Mouse (Mus musculus): ENCODE results near the gene Sox6. TPM values are rescaled to one million over a fixed set of nuclear protein-coding genes. Genes with fewer than 3 reads are reported as not detected.
"Not testable (repeated sequence)": the region's sequence is repeated elsewhere in the genome, so short reads cannot be mapped to it uniquely, and the experiment has no call there.

Gene Sox6
- total RNA-seq (2021) = 10 to 100 TPM; 21.1 to 26.5 TPM
- long read RNA-seq, partial matches to known transcripts = 7 of 18 reads
- long read RNA-seq, other reads (novel, unspliced or antisense) = 11 of 18 reads

DNA sequence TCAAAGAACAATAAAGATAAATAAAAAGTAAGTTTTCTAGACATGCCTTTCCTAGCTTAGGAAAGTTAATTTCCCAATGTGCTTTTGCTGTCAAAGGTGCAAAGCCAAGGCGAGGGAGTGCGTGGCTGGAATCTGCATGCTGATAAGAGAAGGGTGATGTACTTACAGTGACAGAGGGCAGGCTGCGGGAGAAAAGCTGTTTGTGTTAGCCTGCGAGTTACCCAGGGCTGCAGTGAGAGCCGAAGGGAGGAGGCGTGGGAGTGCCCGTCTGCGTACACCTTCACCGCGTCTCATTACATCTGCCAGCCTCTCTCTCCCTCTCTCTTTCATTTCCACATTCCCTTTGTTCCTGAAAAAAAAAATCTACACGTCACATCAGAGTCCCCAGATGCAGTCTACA, at the start of gene Sox6:
Gene Sox6, minus strand, starts transcription at position 286 of the 400 bp plus-strand sequence.
- DNase-seq (ENCODE audit: low spot score in 2 of 2) = no peak

DNA sequence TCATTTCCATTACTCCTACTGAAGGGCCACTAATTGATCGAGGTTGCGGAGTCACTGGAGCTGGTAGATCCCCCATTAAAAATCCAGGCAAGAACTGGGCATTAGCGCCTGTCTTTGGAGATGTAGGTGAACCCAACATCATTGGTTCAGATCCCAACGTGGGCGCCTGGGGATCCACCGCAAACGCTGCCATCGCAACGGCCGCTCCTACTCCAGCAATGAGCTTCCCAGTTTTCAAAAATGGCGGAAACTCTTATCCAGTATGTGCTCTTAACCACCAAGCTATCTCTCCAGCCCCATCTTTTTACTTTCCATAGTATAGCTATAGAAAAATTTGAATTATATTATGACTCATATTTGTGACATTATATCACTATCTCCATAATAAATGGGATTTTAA, 45.8 kb upstream of the Sox6 start, which contains the start of gene Gm4353:
Gene Gm4353, minus strand, starts transcription at position 270 of the 400 bp plus-strand sequence.
- DNase-seq (ENCODE audit: low spot score in 2 of 2) = not testable (repeated sequence)

DNA sequence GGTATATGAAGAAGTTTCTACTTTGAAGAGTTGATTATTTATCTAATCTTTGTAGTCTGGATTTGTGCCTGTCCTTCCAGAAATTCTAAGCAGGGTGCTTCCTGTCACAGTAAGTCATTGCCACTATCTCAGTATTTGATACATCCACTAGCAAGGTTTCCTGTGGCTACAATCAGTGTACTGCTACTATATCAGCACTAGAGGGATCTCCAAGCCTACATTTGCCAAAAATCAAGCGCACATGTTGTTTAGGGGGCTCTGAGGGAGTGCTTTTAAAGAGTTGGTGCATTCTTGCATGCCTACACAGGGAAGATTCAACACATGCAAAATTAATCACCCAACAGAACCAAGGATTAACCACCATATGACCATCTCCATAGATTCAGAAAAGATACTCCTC, 22.1 kb upstream of the Sox6 start:
- DNase-seq (ENCODE audit: low spot score in 2 of 2) = no peak

DNA sequence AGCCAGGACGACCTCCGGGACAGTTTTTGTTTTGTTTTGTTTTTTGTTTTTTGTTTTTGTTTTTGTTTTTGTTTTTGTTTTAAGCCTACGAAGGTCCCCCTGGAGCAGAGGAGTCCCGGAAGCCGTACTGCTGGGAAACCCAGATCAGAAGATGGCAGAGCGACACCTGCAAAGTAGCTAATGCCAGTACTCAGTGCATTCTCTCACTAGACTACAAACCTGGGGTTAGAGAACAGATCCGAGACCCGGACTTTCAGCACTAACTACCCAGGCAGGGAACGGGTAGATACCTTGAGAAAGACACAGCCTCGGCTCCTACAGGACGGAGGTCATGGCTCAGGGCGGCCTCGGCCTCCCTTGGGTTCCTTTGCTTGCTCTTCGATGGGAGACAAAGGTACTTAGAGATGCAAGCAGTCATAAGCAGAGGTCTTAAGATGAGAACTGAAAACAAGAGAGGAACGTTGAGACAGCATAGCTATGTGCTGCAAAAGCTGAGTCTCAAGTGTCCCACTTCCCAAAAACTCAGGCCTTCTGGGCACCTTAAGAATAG, 1.9 kb upstream of the Sox6 start:
- no peak for DNase-seq (ENCODE audit: low spot score in 2 of 2)

DNA sequence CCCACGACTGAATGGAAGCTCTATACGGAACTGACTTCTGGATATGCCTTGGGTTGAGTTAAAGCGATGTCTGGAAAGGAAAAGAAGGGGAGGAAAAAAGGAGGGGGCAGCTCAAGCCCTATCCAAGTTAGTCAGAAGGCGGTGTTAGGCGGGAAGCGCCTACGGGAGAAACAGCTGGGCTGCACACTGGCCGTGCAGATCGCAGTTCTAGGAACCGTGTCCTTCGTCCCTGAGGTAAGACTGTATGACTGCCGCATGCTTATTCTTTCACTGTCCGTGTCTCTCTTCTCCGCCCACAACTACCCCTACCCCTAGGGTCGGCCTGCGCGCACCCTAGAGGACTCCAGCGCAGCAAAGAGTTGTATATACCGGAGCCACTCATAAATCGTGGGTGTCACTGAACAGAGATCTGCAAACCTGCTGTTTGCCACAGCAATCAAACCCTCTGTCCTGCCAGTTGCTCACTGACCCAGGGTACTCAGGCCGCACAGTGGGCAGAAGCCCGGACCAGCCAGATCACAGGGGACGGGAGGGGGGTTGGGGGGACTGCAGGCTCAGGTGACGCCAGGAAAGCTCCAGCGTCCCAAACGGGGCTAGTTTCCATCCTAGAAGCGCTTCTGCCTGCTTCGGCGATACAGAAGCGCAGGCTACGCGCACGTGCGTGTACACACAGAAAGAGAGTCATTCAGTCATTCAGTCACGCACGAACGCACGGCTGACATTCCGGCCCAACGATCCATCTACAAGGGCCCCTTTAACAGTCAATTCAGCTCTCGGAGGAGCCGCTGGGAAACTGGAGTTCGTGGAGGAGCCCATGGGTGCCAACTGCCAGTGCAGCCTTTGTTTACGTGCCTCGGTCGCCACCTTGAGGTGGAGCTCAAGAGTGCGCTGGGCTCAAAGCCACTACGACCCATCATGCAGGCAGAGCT, 1.2 kb upstream of the Sox6 start:
- peak; percentile 85 to 92 for DNase-seq (ENCODE audit: low spot score in 2 of 2)

DNA sequence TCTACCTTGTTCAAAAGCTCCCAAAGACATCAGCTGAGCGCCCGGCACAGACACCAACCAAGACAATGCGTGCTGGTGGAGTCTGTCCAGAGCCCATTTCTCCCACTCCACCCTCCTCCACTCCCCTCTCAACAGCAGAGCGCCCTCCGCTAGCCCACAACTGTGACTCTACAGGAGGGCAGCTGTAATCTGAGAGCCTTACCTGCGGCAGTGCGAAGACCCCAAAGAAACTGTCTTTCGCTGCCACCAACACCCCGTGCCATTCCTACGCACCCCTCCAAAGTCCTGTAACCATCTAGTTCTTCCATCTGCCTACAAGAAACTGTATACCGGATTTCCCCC, 571 bp upstream of the Sox6 start, which contains the start of gene 1110004F10Rik:
Gene 1110004F10Rik, plus strand, starts transcription at position 202 of the 342 bp plus-strand sequence.
- DNase-seq (ENCODE audit: low spot score in 2 of 2) = no peak

DNA sequence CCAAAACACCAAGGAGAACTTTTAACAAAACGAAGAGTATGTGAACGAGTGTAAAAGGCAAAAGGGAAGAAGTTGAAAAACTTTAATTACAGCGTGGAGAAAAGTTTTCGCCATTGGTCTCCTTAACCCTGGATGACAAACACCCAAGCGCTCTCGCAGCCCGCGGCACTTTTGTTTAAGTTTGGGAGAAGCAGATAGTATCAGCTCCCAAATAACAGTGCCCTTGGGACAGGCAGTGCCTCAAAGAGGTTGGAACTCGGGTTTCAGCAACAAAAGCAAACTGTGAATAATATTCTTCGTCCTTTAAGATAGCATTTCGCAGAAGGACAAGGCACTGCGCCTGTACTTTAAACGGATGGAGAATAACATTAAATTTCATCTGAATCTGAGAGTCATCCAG, 572 bp downstream of the Sox6 start:
- DNase-seq (ENCODE audit: low spot score in 2 of 2) = no peak

DNA sequence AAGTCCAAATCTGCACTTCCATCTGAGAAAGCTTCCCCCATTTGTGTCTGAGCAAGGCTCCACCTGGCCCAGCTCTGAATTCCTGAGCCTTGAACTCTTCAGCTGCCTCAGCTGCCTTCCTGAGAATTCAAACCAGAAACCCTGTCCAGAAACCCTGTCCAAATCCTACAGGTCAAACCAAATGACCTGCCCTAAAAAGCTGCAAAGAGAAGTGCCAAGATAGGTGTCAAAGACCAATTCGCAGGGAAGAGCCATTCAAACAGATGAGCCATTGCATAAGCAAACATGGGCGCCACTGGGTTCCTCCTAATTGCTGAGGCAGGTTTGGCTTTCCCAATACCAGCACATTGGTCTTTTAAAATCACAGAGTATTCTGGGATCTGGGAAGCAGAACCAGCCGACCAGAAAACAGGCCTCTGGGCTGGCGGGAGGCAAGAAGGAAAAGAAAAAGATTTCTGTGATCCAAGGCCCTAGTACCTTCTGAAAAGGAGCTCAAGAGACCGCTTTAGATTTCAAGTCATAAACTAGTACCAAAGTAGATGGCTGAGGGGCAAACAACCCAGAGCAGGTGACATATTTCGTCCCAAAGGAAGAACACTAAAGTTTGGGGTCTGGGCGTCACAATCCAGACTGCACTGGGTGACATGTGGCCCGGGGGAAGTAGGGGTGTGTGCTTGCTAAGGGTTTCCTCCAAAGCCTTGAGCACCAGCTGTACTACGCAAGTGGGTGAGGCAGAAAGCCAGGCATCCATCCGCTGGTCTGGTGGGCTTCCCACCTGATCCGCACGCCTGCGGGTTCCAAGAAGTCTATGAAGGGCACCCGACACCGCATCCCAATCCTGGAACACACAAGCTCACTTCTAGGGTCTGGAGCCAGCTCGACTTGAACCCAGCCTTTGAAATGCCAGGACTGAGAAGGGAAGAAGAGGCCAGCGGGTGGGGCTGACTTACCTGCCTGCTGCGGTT, 1.7 kb downstream of the Sox6 start:
- no peak for DNase-seq (ENCODE audit: low spot score in 2 of 2)

DNA sequence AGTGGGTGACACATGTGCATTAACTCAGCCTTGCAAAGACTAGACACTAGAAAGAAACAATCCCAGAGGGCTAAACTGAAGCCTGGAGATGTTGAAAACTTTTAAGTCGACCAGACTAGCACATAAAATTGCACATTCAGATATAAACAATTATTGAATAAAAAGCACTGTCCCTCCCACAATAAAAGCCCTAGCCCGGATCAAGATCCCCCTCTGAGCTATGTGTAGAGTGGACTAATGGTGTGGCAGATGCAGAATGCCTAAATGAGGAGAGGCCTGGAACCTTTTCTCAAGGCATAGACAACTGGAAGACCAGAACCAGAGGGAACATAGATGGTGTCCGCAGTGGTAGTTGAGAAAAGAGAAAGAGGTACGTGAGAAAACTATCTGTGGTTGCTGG, 3.1 kb downstream of the Sox6 start:
- no peak for DNase-seq (ENCODE audit: low spot score in 2 of 2)

DNA sequence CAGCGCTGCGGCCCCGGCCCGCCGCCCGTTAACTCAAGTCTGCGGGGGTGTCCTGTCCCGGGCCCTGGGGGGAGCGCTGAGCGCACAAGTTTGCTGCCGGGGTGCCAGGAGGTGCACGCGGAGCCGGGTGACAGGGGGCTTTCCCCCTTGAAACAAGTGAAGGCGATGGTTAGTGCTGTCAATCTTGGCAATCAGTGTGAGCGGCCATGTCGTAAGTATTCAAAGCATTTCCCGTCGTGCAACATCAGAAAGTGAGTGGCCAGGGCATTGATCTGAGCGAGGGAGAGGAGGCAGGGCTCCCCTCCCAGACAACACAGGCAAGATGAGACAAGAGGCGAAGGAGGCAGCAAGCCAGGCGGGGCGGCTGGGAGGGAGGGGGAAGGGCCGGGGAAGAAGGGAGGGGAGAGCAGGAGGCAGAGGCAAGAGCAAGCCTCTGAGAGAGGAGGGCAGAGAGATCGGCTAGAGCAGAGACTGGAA, 4.3 kb downstream of the Sox6 start:
- DNase-seq (ENCODE audit: low spot score in 2 of 2) = peak in 1 of 2 experiments; percentile 17

DNA sequence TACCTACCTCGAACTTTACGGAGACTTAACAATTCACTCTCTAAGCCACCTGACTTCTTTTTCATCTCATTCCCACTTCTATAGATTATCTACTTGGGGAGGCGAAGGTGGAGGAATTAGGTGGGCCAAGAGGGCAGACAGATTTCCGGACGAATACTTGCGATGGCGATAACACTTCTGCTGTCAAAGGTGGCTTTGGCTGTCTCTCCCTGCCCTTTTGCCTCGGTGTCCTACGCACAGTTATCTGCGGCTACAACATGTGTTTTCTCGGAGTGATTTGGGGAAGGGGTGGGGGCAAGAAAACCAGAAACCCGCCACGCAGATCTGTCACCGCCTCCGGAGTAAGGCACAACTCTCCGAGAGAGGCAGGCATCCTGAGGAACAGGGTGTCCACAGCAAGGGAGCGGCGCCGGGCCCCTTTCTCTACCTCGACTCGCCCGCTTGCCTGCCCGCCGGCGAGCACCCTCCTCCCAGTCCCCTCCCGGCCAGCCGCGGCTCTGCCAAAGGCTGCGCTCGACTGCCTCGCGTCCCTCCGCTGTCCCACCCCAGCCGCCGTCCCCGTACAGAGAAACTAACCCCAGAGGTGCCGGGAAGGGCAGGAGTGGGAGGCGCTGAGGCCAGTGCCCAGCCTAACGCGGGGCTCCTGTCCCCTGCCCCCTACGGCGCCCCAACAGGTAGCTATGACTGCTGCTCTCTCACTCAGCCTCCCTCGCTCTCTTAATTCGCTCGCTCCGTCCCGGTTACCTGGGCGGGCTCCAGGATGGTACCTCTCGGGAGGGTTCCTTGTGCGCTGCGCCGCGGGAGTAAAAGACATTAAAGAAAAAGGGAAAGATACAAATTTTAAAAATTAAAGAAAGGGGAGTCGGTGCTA, 5.0 kb downstream of the Sox6 start:
- DNase-seq (ENCODE audit: low spot score in 2 of 2) = peak in 1 of 2 experiments; percentile 28

DNA sequence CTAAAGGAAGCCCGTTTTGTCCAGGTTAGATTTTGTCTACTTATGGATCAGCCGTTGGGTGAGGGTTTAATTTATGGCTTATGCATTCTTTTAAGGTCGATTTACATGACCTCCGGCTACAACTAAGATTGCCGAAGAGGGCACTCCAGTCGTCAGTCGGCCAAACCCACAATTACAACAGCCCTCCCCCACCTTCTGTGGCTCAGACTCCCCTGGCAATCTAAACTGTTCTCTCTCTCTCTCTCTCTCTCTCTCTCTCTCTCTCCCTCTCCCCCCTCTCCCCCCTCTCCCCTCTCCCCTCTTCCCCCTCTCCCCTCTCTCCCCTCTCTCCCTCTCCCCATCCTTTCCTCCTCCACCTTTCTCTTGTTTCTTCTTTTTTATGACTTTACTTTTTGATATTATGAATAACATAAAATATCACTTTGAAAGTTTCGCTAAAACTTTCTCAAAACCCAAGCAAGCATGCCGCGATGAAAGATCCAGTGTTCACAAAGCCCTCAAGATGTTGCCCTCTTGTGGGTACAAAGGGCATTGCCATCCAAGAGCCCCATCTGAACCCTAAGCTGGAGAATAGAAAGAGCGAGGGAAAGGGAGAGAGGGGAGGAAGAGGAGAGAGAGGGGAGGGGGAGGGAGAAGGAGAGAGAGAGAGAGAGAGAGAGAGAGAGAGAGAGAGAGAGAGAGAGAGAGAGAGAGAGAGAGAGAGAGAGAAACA, 5.8 kb downstream of the Sox6 start:
- peak in 1 of 2 experiments; percentile 81 for DNase-seq (ENCODE audit: low spot score in 2 of 2)

DNA sequence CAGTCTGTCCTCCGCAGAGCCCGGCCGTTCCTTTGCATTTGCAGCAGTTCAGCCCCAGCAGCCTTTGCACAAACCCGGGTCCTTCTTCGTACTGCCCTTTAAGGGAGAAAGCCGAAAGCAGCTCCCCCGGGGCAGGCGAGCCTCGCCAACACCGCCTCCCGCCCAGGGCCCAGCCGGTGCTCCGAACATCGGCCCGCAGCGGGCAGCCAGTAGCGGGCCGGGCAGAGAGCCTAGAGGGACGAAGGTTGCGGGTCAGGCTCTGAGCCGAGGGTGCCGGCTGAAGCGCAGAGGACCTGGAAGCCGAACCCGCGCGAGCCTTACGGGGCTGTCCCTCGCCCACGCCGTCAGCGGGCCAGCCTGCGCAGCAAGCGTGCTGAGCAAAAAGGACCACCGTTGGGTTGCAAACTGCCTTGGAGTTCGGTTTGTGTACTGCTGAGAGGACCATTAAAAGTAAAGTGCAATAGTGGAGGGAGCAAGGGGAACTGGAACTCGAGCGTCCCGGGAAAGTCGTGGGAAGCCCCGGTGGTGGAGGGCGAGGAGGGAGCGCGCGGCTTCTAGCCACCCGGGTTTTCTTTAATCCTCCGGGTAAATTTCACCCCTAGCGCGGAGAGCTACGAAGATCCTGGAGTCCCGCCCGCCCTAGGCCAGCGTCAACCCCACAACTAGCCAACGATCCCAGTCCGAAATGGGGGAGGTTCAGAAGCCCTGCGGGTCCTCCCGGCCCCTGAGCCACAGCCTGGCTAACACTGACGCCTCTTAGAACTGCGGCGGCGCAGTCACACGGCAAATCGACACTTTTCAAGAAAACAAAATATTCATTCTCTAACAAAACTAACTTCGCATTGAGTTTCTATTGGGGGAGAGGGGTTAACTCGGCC, 6.6 kb downstream of the Sox6 start:
- DNase-seq (ENCODE audit: low spot score in 2 of 2) = peak in 1 of 2 experiments; percentile 12

DNA sequence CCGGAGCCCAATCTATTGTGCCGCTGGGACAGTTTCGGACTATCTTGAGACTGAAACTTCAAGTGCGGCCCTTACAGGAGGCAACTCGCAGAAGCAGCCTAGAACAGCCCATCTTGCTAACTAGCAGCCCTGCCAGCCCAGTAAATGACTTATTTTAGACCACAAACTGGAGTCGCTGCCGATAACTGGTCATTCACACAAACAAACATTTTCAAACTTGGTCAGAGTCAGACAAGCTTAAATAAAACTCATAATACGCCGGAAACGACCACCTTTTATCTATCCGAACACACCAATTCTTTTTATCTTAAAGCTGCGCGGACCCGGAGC, 7.2 kb downstream of the Sox6 start:
- no peak for DNase-seq (ENCODE audit: low spot score in 2 of 2)

DNA sequence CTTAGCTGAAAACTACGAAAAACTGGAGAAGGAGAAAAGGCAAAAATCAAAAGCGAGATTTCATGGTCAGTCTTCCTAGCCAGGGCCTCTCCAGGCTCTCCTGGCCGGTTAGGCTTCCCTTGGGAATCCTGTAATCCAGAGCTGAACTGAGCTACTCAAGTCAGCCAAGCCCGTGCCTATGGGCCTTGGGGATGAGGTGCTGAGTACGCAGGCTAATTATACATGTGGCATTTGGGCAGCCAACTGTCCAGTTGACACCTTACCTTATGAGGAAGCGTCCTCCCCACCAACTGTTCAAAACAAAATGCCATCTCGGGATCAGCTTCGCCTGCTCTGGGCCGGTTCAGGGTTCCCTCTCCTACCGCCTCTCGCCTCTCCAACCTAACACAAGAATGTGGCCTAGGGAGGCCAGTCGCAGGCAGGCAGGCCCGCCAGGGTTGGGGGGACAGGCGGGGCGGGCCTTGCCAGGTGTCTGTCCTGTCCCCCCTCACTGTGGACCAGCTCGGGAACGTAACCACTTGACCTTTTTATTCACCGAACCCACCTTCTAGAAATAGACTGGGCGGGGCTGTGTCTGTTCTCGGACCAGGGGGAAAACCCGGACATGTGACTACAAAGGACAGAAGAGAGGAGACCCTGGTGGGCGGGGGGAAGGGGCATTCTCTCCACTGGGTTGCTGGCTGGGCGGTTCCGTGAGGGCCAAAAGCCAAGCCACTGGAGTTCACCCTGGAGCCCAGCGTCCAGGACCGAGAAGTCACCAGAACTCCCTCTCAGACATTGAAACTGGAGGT, 7.8 kb downstream of the Sox6 start:
- no peak for DNase-seq (ENCODE audit: low spot score in 2 of 2)

DNA sequence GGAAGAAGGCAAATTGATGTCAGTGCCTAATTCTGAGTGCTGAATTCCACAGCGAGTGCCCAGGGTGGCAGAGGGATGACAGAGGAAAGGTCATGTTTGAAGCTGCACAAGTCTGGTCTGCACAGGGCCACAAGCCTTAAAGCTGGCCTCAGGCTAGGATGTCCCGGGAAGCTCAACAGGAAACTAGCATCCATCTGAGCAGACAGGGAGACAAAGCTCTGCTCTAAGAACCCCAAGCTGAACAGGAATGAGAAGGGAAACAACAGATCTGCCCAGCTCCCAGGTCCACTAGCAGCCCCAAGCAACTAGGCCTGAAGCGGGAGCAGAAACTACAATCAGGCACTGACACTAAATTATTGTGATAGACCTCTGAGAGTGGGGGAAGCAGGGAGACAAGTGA, 8.6 kb downstream of the Sox6 start:
- no peak for DNase-seq (ENCODE audit: low spot score in 2 of 2)

DNA sequence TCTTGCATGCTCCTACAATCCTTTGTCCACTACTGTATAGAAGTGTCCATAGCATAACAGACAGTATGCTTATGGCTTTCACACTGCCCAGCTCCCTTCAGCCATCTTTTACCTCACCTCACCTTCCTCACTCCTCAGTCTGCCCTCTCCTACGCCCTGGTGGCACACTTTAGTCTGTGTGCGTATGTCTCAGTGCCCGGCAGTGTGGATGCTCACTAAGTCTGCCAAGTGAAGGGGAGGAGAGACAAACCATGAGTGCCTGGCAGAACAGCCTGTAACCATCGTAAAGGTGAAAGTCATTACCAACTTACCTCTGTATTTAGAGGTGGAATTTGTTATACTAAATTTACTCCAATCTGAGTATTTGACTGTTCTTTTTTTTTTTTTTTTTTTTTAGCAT, 35.9 kb downstream of the Sox6 start:
- no peak for DNase-seq (ENCODE audit: low spot score in 2 of 2)

Measured in layer of hippocampus, adult 18-20 months (tissue).